Mouse (Mus musculus) gastrocnemius, postnatal 36 days (tissue): ENCODE results near the gene Olfr57. TPM values are rescaled to one million over a fixed set of nuclear protein-coding genes. Genes with fewer than 3 reads are reported as not detected.
"Not testable (repeated sequence)": the region's sequence is repeated elsewhere in the genome, so short reads cannot be mapped to it uniquely, and the experiment has no call there.

Experiments
- DNase-seq, 2 experiments: peaks; one replicate each; pipeline ENCODE4 v3.0.0; 2022
- intact Hi-C: fragments of 180-260 bp; cut with DNase I; formaldehyde crosslinking; loops from one replicate; pipeline ENCODE4 v1.15.1; 2025
- long read RNA-seq, 2 experiments: library from polyadenylated mRNA; stranded (forward); transcript quantifications; one replicate each; pipeline ENCODE4 v2.0.0; 2021
- total RNA-seq, 2 experiments: library from RNA; stranded (reverse); gene quantifications; 2 replicates each; pipeline ENCODE4 v1.2.3; 2021

The Olfr57 gene
- not detected for total RNA-seq
- long read RNA-seq, experiment 1: 0 reads
- long read RNA-seq, experiment 2: 0 reads

DNA sequence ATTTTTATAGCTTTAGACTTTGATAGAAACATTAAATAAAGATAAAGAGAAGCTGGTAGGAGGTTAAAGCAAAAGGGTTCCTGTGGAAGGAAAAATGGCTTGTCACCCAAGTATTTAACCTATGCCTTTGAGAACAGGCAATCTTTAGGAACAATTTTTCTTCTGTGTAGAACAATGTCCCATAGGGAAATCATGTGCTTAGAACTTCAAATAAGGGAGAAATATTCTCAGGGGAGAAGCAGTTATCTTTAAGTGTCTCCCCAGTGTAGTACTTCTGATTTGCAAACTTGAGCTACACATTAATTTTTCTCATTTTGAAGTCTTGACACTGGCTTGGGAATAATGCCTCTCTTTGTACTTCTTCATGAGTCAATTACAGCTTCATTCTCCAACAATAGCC, at the start of gene Olfr57:
Gene Olfr57 (plus strand): TSS at position 301 of the 400 bp plus-strand sequence.
- intact Hi-C loops: no loop called here
- DNase-seq: no peak

DNA sequence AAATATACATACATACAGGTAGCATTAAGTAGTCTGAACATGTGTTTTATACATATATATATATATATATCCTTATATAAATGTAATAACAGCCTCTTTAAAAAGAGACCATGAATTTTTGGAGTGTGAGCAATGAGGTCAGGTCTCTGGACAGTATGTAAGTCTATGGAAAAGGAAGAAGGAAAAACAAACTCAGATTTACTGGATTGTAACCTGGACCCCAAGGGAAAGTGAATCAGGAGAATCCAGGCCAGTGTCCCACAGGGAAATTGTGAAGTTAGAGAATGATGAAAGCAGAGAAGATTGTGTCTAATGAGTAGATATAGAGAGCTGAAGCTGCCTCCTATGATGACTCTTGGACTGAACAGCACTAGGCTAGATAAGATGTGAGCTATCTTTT, 47.8 kb upstream of the Olfr57 start, which contains the start of gene Olfr1352:
Gene Olfr1352 (plus strand): TSS at position 301 of the 400 bp plus-strand sequence.
- intact Hi-C loops: no loop called here

DNA sequence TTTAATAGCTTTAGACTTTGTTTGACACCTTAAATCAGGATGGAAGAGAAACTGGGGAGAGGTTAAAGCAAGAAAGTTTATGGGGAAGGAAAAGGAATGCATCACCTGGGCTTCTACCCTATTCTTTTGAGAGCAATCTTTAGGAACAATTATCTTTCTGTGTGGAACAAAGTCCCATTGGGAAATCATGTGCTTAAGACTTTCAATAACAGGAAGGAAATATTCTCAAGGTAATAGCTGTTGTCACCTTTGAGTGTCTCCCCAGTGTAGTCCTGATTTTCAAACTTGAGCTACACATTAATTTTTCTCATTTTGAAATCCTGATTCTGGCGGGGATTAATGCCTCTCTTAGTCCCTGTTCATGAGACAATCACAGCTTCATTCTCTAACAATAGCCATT, 16.4 kb upstream of the Olfr57 start, which contains the start of gene Olfr1351:
Gene Olfr1351 (plus strand): TSS at position 301 of the 400 bp plus-strand sequence.
- DNase-seq: no peak
- intact Hi-C loops: no loop called here

More for the DNA sequence above, 47.8 kb upstream of the Olfr57 start, which contains the start of gene Olfr1352:
- DNase-seq: no peak

DNA sequence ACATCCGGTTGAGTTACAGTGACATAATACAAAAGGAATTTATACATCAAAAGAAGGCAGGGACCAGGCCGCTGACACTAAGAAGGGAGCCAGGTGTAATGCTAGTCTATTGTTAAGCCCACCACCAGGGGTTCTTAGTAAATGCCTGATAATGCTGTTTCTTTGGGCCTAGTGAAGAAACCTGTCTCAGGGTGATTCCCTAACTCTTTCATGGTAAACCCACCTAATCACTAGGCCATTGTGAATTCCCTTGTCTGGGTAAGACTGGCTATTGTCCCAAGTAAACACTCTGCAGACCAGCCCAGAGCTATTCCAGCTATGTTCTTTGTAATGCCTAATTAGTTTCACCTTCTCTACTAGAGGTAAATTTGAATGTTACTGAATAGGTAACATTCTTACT, 13.9 kb downstream of the Olfr57 start:
- DNase-seq, intact Hi-C loops: not testable (repeated sequence)

DNA sequence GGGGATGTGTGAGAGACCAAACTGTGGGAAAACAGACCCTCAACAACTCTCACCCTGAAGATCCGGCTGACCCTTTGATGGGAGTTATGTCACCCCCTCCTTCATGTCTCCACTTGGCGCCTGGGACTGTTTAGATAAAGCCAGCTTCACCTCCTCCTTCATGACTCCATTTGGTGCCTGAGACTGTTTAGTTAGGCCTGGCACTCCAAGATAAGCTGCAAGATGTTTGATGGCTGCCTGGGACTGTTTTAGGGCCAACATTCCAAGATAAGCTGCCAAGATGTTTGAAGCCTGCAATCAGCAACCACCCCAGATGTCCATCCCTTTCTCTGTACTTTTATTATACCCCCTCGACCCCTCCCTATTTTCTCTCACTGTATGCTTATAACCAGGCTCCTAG, 28.8 kb downstream of the Olfr57 start:
- intact Hi-C loops, DNase-seq: not testable (repeated sequence)

Other genes starting within 250 kb of the Olfr57 start
- gene Slc1a6, start 248.2 kb upstream of the Olfr57 start, total RNA-seq: not detected
- gene Olfr1356, start 176.6 kb upstream of the Olfr57 start, total RNA-seq: not detected
- not detected for gene Olfr1355, start 153.2 kb upstream of the Olfr57 start, total RNA-seq
- not detected for gene Olfr1354, start 115.6 kb upstream of the Olfr57 start, total RNA-seq
- gene Olfr8, start 78.1 kb upstream of the Olfr57 start, total RNA-seq: not detected
- not detected for gene Olfr1353, start 65.4 kb upstream of the Olfr57 start, total RNA-seq
- gene Olfr1352, start 47.7 kb upstream of the Olfr57 start, total RNA-seq: not detected
- not detected for gene Olfr1351, start 16.3 kb upstream of the Olfr57 start, total RNA-seq
- gene 2610008E11Rik, start 68.9 kb downstream of the Olfr57 start, total RNA-seq: 10 to 100 TPM in 1 of 2 experiments, 1 to 10 TPM in 1; 6.9 to 10.2 TPM
- gene Vmn2r80, start 120.0 kb downstream of the Olfr57 start, total RNA-seq: not detected
- gene Vmn2r81, start 219.0 kb downstream of the Olfr57 start, total RNA-seq: not detected